Mouse (Mus musculus): ENCODE results near the gene Tmem150a. TPM values are rescaled to one million over a fixed set of nuclear protein-coding genes. Genes with fewer than 3 reads are reported as not detected.
A peak's percentile ranks its signal among the peaks of the same experiment; 100 is the strongest.

Tmem150a gene
- polyA plus RNA-seq, 1 experiment, result 19.5 TPM

- 84% methylated on average over 10 of the region's 10 CpGs for WGBS
- no peak for DNase-seq
- TF ChIP-seq CTCF (IDR thresholded peaks at IDR 0.05; ENCODE audit: borderline replicate concordance, insufficient read depth, low read depth, low read length) (no peak), POLR2A (IDR thresholded peaks at IDR 0.05; ENCODE audit: borderline replicate concordance, insufficient read depth, low read length) (no peak)
These were observed 41.6 kb downstream of the Tmem150a start for GRCm38 (mm10) chr6:72396837-72397251.

DNA sequence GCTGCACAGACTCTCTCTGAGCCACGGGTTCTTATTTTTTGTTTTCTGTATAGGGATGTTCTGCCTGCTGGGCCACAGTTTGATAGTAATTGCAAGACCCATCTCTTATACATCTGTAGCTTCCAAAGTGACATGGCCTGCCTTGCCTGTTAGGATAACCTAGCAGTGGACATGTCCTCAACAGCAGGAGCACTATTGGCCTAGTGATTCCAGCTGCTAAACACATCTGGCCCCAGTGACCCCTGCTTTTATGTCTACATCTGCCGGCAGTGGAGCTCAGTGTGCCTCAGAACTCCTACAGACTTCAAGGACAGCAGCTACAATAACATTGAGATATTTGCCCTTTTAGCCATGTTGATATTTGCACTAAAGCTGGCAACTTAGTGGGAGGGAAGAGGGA is 44.7 kb downstream of the Tmem150a start:
- 40% methylated on average over 2 of the region's 2 CpGs for WGBS
- TF ChIP-seq CTCF (IDR thresholded peaks at IDR 0.05; ENCODE audit: borderline replicate concordance, insufficient read depth, low read depth, low read length) (no peak), POLR2A (IDR thresholded peaks at IDR 0.05; ENCODE audit: borderline replicate concordance, insufficient read depth, low read length) (no peak)

More at GRCm38 (mm10) chr6:72396837-72397251, 41.6 kb downstream of the Tmem150a start:
- Histone ChIP-seq H3K27ac (ENCODE audit: insufficient read depth, low read length) (no peak overlapping the region), H3K4me3 (replicated peaks; ENCODE audit: insufficient read depth, low read depth, low read length) (no peak overlapping the region), H3K27me3 (ENCODE audit: control insufficient read depth, insufficient read depth, low read length) (no peaks in the 10 kb centered on the region), H3K4me1 (ENCODE audit: control insufficient read depth, insufficient read depth, low read length) (no peaks in the 10 kb centered on the region)

GRCm38 (mm10) chr6:72401875-72402274 is 46.6 kb downstream of the Tmem150a start:
- H3K4me1 ChIP-seq (ENCODE audit: control insufficient read depth, insufficient read depth, low read length), result no peaks in the 10 kb centered on the region
- H3K4me3 ChIP-seq (replicated peaks; ENCODE audit: insufficient read depth, low read depth, low read length), result no peak overlapping the region
- TF ChIP-seq CTCF (IDR thresholded peaks at IDR 0.05; ENCODE audit: borderline replicate concordance, insufficient read depth, low read depth, low read length), result peak; percentile 74
- no peak for TF ChIP-seq POLR2A (IDR thresholded peaks at IDR 0.05; ENCODE audit: borderline replicate concordance, insufficient read depth, low read length)
- no peak overlapping the region for H3K27ac ChIP-seq (ENCODE audit: insufficient read depth, low read length)
- peak; percentile 64 to 75 for DNase-seq
- H3K27me3 ChIP-seq (ENCODE audit: control insufficient read depth, insufficient read depth, low read length), result no peaks in the 10 kb centered on the region
- 27% methylated on average over 7 of the region's 7 CpGs for WGBS

More for the DNA sequence above, 44.7 kb downstream of the Tmem150a start:
- Histone ChIP-seq H3K27me3 (ENCODE audit: control insufficient read depth, insufficient read depth, low read length) (no peaks in the 10 kb centered on the region), H3K4me1 (ENCODE audit: control insufficient read depth, insufficient read depth, low read length) (no peaks in the 10 kb centered on the region), H3K27ac (ENCODE audit: insufficient read depth, low read length) (no peak overlapping the region), H3K4me3 (replicated peaks; ENCODE audit: insufficient read depth, low read depth, low read length) (no peak overlapping the region)
- no peak for DNase-seq

DNA sequence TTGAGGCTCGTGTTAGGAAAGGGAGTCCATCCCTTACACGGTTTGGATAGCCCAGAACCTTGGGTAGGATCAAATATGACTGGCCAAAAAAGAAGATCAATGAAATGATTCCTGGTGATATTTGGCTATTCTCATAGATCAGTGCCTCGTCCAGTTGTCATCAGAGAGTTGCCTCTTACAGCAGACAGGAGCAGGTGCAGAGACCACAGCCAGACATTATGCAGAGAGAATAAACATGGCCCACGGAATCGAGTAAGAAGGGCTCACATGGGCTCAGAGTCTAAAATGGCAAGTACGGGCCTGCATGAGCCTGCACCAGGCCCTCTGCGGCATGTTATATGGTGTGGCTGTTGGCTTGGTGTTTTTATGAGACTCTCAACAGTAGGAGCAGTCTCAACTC is 50.1 kb downstream of the Tmem150a start:
- TF ChIP-seq POLR2A (IDR thresholded peaks at IDR 0.05; ENCODE audit: borderline replicate concordance, insufficient read depth, low read length) (no peak), CTCF (IDR thresholded peaks at IDR 0.05; ENCODE audit: borderline replicate concordance, insufficient read depth, low read depth, low read length) (no peak)

DNA sequence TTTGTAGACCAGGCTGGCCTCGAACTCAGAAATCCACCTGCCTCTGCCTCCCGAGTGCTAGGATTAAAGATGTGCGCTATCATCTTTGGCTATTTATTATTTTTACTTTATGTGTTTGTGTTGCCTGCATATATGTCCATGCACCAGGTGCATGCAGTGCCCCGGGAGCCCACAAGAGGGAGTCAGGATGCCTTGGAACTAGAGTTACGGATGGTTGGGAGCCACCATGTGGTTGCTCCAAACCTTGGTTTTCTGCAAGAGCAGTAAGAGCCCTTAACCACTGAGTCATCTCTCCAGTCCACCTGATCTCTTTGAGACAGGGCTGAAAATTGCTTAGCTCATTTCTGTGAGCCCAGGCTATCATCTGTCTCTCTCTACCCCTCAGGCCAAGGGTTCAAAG is 51.9 kb downstream of the Tmem150a start:
- Histone ChIP-seq H3K4me3 (replicated peaks; ENCODE audit: insufficient read depth, low read depth, low read length) (no peak overlapping the region), H3K27me3 (ENCODE audit: control insufficient read depth, insufficient read depth, low read length) (no peaks in the 10 kb centered on the region), H3K27ac (ENCODE audit: insufficient read depth, low read length) (no peak overlapping the region), H3K4me1 (ENCODE audit: control insufficient read depth, insufficient read depth, low read length) (no peaks in the 10 kb centered on the region)
- WGBS, result 3% methylated on average over 5 of the region's 5 CpGs
- peak; percentile 75 to 83 for DNase-seq
- TF ChIP-seq POLR2A (IDR thresholded peaks at IDR 0.05; ENCODE audit: borderline replicate concordance, insufficient read depth, low read length) (no peak), CTCF (IDR thresholded peaks at IDR 0.05; ENCODE audit: borderline replicate concordance, insufficient read depth, low read depth, low read length) (peak; percentile 96)

More for the DNA sequence above, 50.1 kb downstream of the Tmem150a start:
- Histone ChIP-seq H3K4me1 (ENCODE audit: control insufficient read depth, insufficient read depth, low read length) (no peaks in the 10 kb centered on the region), H3K27ac (ENCODE audit: insufficient read depth, low read length) (no peak overlapping the region), H3K27me3 (ENCODE audit: control insufficient read depth, insufficient read depth, low read length) (no peaks in the 10 kb centered on the region), H3K4me3 (replicated peaks; ENCODE audit: insufficient read depth, low read depth, low read length) (no peak overlapping the region)
- WGBS, result 81% methylated on average over 7 of the region's 7 CpGs
- DNase-seq, result no peak

Other genes starting within 250 kb of the Tmem150a start
- gene Atoh8, start 119.9 kb upstream of the Tmem150a start, polyA plus RNA-seq (2012; rRNA removed), result 4.4 and 5.9 TPM in 2 replicates
- gene Sftpb, start 50.8 kb upstream of the Tmem150a start, polyA plus RNA-seq (2012; rRNA removed), result not detected in 2 replicates
- 31.5 and 33.3 TPM in 2 replicates for gene Usp39, start 10.3 kb upstream of the Tmem150a start, polyA plus RNA-seq (2012; rRNA removed)
- 25.1 and 26.1 TPM in 2 replicates for gene 0610030E20Rik, start 8.1 kb upstream of the Tmem150a start, polyA plus RNA-seq (2012; rRNA removed)
- 92.1 and 95.8 TPM in 2 replicates for gene Rnf181, start 11.5 kb downstream of the Tmem150a start, polyA plus RNA-seq (2012; rRNA removed)
- 10.6 and 11.9 TPM in 2 replicates for gene Vamp5, start 25.0 kb downstream of the Tmem150a start, polyA plus RNA-seq (2012; rRNA removed)
- 57.0 and 62.2 TPM in 2 replicates for gene Vamp8, start 35.3 kb downstream of the Tmem150a start, polyA plus RNA-seq (2012; rRNA removed)
- gene Ggcx, start 58.9 kb downstream of the Tmem150a start, polyA plus RNA-seq (2012; rRNA removed), result 22.9 and 23.5 TPM in 2 replicates
- 187 and 200 TPM in 2 replicates for gene Mat2a, start 84.1 kb downstream of the Tmem150a start, polyA plus RNA-seq (2012; rRNA removed)
- 0.78 and 0.79 TPM in 2 replicates for gene Sh2d6, start 166.3 kb downstream of the Tmem150a start, polyA plus RNA-seq (2012; rRNA removed)
- gene Capg, start 188.9 kb downstream of the Tmem150a start, polyA plus RNA-seq (2012; rRNA removed), result 3.6 and 4.8 TPM in 2 replicates
- 32.5 and 32.7 TPM in 2 replicates for gene Elmod3, start 243.0 kb downstream of the Tmem150a start, polyA plus RNA-seq (2012; rRNA removed)
- gene Retsat, start 243.0 kb downstream of the Tmem150a start, polyA plus RNA-seq (2012; rRNA removed), result 13.7 and 15.6 TPM in 2 replicates

Data from cerebellum, adult 2 months (tissue).